In the genomic region with DNA sequence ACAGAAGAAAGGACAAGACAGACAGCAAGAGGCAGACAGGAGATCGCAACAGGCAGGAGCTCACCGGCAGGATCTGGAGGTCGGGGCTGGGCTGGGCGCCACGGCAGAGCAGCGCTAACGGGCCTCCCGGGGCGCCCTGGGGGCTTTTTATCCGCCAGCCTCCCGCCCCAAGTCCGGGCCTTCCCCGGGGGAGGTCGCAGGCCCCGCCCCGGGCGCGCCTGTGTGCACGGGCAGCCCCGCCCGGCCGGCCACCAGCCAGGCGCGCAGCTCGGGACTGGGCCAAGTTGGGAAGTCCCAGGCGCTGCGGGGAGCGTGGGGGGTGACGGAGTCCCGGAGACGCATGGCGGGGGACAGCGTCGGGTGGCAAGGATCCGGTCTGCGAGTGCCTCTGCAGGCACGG, we compare ENCODE assay signal across 9 mouse cellular contexts. TPM values are rescaled to one million over a fixed set of nuclear protein-coding genes. Genes with fewer than 3 reads are reported as not detected.
DNase-seq lines count a peak whose midpoint lies in the region; ATAC-seq and TF ChIP-seq lines count a peak whose summit lies in the region.
"Had no signal": no experiment of that assay in that cellular context is flagged by ENCODE, and none has a peak within 500 bp of the region (broad histone marks: within the 10 kb centered on the region; RNA-seq: fewer than 3 reads in every experiment).

A gene (minus strand): TSS at position 160 of the 400 bp plus-strand sequence.

- TF ChIP-seq CTCF in heart, adult 2 months (IDR thresholded peaks at IDR 0.05): no peak

- peaks cover 70% of the 10 kb centered on the region for H3K27me3 ChIP-seq in megakaryocyte, embryonic 14.5 days (replicated peaks)
- H3K27me3 ChIP-seq in heart, adult 2 months (ENCODE audit: control insufficient read depth, insufficient read depth, low read length): no peaks in the 10 kb centered on the region
- H3K27me3 ChIP-seq: Patski had no signal

- no peaks in the 10 kb centered on the region for H3K79me2 ChIP-seq in heart, adult 2 months (replicated peaks; ENCODE audit: control insufficient read depth, insufficient read depth, low read length)

- 2% methylated on average over 37 of the region's 37 CpGs for WGBS in heart, adult 2 months

- ATAC-seq in megakaryocyte, adult 5-6 weeks (ENCODE audit: poor library complexity, severe bottlenecking): no peak
- no peak for ATAC-seq in inflammation-experienced regulatory T-cells, adult 6 months
- ATAC-seq: Patski had no signal

- intact Hi-C loops in heart, adult 2 months (cut with DNase I): no loop called here

- peaks cover 7% of the 10 kb centered on the region for H3K4me1 ChIP-seq in megakaryocyte, embryonic 14.5 days
- peaks cover 8% of the 10 kb centered on the region for H3K4me1 ChIP-seq in heart, adult 2 months (ENCODE audit: control insufficient read depth, insufficient read depth, low read length)

- H3K4me3 ChIP-seq in megakaryocyte, embryonic 14.5 days (replicated peaks): peak within 1 kb of the TSS; percentile 59
- peak within 1 kb of the TSS; percentile 63 for H3K4me3 ChIP-seq in heart, adult 2 months

- DNase-seq in embryo, embryonic 10.5 days (ENCODE audit: low spot score): peak; percentile 33
- peak; percentile 90 for DNase-seq in heart, adult 2 months
- DNase-seq in kidney, adult 11 months: peak; percentile 64
- peak; percentile 67 to 76 for DNase-seq in lung, adult 18-20 months
- DNase-seq in ovary, postnatal 14 days (ENCODE audit: low spot score): peak; percentile 29

- no peak for TF ChIP-seq EP300 in heart, adult 2 months (IDR thresholded peaks at IDR 0.05; ENCODE audit: insufficient read depth, low read depth, low read length)

- H3K27ac ChIP-seq in heart, adult 2 months: peak within 1 kb of the TSS; percentile 13; the same call in 1 of the 2 replicates

- no peak for TF ChIP-seq POLR2A in heart, adult 2 months (IDR thresholded peaks at IDR 0.05; ENCODE audit: insufficient read depth, low read depth, low read length)

- no peaks in the 10 kb centered on the region for H3K9me3 ChIP-seq in megakaryocyte, embryonic 14.5 days

- peak within 1 kb of the TSS; percentile 39 for H3K9ac ChIP-seq in heart, adult 2 months (ENCODE audit: low read depth, low read length)

- H3K36me3 ChIP-seq in megakaryocyte, embryonic 14.5 days (replicated peaks; ENCODE audit: low read length): no peaks in the 10 kb centered on the region
- H3K36me3 ChIP-seq in heart, adult 2 months (ENCODE audit: control insufficient read depth, insufficient read depth, low read length): no peaks in the 10 kb centered on the region

RNA-seq across cellular contexts. Expression of the gene that starts here (rescaled TPM):
- polyA plus RNA-seq in megakaryocyte, embryonic 14.5 days (2012; ENCODE audit: insufficient read depth, low replicate concordance): 0.20 TPM in 1 of 2 replicates, not detected in the other
- not detected in 2 replicates for total RNA-seq in megakaryocyte, adult 5-6 weeks (2015)
- not detected in 2 replicates for total RNA-seq in megakaryocyte, adult 5-6 weeks (2017)
- total RNA-seq in heart, adult 2 months (2021): under 1 TPM; 0.77 to 0.91 TPM
- 0.76 and 0.82 TPM in 2 replicates for polyA plus RNA-seq in heart, adult 2 months (2012; rRNA removed)
- polyA plus RNA-seq in inflammation-experienced regulatory T-cells, adult 6 months (2017; shearing (Covaris generic)): under 1 TPM; 0.15 to 0.38 (median 0.17) TPM

Comparison
In these comparisons a context has a peak if more than half of its experiments do, and no peak if none do; other contexts are left out.
1. Peak in DNase-seq, H3K4me3 ChIP-seq, H3K27ac ChIP-seq and H3K9ac ChIP-seq in heart, adult 2 months; RNA of the gene not detected or under 1 TPM.
2. DNase-seq: peak in every context shown above with its lines; median percentile 90 in heart, adult 2 months; 72 in lung, adult 18-20 months; 64 in kidney, adult 11 months; 33 in embryo, embryonic 10.5 days; 29 in ovary, postnatal 14 days.